Mouse (Mus musculus) ovary, postnatal 36 days (tissue): ENCODE measurements at regions not wholly inside any gene's neighbourhood (a gene's known extent, or its start where the extent isn't known, plus 50 kb on each side); places are given as distances from the start of the nearest gene placed in this dataset.

Source experiments
- DNase-seq: peaks from one replicate; pipeline ENCODE4 v3.0.0; 2022; ENCODE audit warnings: low spot score, mixed read lengths

GRCm38 (mm10) chr15:60104126-60104525 lies 87.7 kb upstream of the 4933412E24Rik start:
- DNase-seq: no peak

GRCm38 (mm10) chr15:60101485-60102280 lies 85.3 kb upstream of the 4933412E24Rik start:
- no peak for DNase-seq

GRCm38 (mm10) chr15:60097141-60097540 lies 80.7 kb upstream of the 4933412E24Rik start:
- DNase-seq: peak; percentile 44

GRCm38 (mm10) chr15:60096131-60096530 lies 79.7 kb upstream of the 4933412E24Rik start:
- no peak for DNase-seq

- DNase-seq: no peak
Observed at GRCm38 (mm10) chr15:60089921-60090320, 73.5 kb upstream of the 4933412E24Rik start.

- no peak for DNase-seq
Observed at GRCm38 (mm10) chr15:60088964-60089899, 72.8 kb upstream of the 4933412E24Rik start.
